Mouse (Mus musculus) limb, embryonic 15.5 days (tissue): Measurements from ENCODE around the gene Emp1. TPM values are rescaled to one million over a fixed set of nuclear protein-coding genes. Genes with fewer than 3 reads are reported as not detected.

Source experiments
- ATAC-seq: fragments of 200-750 bp; cut with Nextera tagmentation; 2 replicates; pipeline ENCODE4 v1.8.0; 2017; ENCODE audit warnings: low read depth, moderate TSS enrichment; ENCODE audit not compliant: insufficient number of reproducible peaks, low FRiP score, low TSS enrichment
- H3K27ac ChIP-seq: fragments of 300-500 bp; sonication (generic); 2 replicates; pipeline ENCODE4 v1.5.1; 2015; ENCODE audit warnings: moderate library complexity, mild to moderate bottlenecking, inconsistent platforms
- H3K27me3 ChIP-seq: fragments of 300-500 bp; sonication (generic); 2 replicates; pipeline ENCODE4 v1.6.1; 2015; ENCODE audit warnings: inconsistent platforms
- H3K36me3 ChIP-seq: fragments of 300-500 bp; sonication (generic); 2 replicates; pipeline ENCODE4 v1.6.1; 2015; ENCODE audit warnings: inconsistent platforms
- H3K4me1 ChIP-seq: fragments of 300-500 bp; sonication (generic); 2 replicates; pipeline ENCODE4 v1.6.1; 2015; ENCODE audit warnings: inconsistent platforms
- H3K4me2 ChIP-seq: fragments of 300-500 bp; sonication (generic); 2 replicates; pipeline ENCODE4 v1.6.1; 2015; ENCODE audit warnings: mild to moderate bottlenecking, inconsistent platforms
- H3K4me3 ChIP-seq: fragments of 300-500 bp; sonication (generic); 2 replicates; pipeline ENCODE4 v1.5.1; 2015; ENCODE audit warnings: mild to moderate bottlenecking, inconsistent platforms
- H3K9ac ChIP-seq: fragments of 300-500 bp; sonication (generic); 2 replicates; pipeline ENCODE4 v1.6.1; 2015; ENCODE audit warnings: inconsistent platforms
- H3K9me3 ChIP-seq: fragments of 300-500 bp; sonication (generic); 2 replicates; pipeline ENCODE4 v1.6.1; 2016; ENCODE audit warnings: inconsistent platforms
- WGBS: fragments of 180-500 bp; shearing (Covaris S2); methylation state at CpG from one replicate; pipeline ENCODE4 v1.1.7; 2015; 5-methylcytosine and 5-hydroxymethylcytosine counted together
- polyA plus RNA-seq: library from polyadenylated mRNA; unstranded; fragments of >200 nt; fragmentation: Nextera tagmentation; extraction: Ambion mirVana; gene quantifications from 2 replicates; pipeline ENCODE4 v1.2.1, GENCODE M21; 2015

The Emp1 gene
- polyA plus RNA-seq, 1 experiment from 2014 or later = 369 TPM

DNA sequence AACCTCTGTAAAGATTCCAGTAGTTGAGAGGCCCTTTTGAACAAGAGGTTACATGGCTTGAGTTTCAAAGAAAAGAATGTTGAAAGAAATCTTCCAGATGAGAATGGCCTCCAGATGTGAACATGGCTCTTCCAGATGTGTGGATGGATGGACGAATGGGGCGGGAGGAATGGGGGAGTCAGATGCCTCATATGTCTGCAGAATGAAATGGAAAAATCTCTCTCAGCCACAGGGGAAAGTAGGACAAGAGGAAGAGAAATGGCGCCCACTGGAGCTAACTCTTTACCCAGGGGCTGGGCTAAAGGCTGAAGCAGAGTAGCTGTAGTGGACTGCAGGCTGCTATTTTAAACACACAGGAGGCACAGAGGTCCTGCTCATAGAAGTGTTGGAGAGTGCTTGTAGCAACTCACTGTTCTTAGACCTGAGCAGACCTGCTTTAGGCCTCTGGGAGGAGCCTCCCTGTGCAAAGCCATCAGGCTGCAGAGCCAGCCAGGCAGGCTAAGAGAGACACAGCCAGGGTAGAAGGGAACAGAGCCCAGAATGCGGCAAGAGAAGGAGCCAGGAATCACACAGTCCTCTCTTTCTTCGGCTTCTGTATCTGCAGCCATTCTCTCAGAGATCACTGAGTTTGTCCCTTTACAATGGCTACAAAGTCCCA lies 28.2 kb upstream of the Emp1 start:
- 31% methylated on average over 5 of the region's 5 CpGs for WGBS

DNA sequence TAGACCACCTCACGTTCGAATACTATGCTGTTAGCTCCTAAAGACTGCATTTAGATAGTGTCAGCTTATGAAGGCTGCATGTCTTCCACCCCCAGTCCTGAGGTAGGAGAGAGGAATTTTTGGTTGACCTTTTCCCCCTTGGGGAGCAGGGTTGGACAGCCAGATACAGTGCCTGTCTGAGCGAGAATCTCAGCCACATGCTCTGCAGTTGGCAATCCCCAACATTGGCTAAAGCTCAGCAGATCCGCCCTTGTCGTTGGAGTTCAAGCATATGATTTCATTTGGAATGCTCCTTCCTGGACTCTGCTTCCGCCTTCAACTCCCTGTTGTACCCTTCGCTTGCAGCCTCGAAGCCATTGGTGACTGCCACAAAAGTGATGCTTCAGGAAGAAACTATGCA lies 26.0 kb upstream of the Emp1 start:
- Histone ChIP-seq H3K36me3 (no peaks in the 10 kb centered on the region), H3K4me3 (no peak overlapping the region), H3K9ac (no peak overlapping the region), H3K4me1 (peaks cover 61% of the 10 kb centered on the region), H3K27ac (no peak overlapping the region), H3K9me3 (no peaks in the 10 kb centered on the region), H3K27me3 (no peaks in the 10 kb centered on the region), H3K4me2 (no peak overlapping the region)
- WGBS = 74% methylated on average over 8 of the region's 8 CpGs
- no peak for ATAC-seq

More for the DNA sequence above, 28.2 kb upstream of the Emp1 start:
- peak; percentile 86 for ATAC-seq
- Histone ChIP-seq H3K4me3 (no peak overlapping the region), H3K9ac (no peak overlapping the region), H3K27me3 (no peaks in the 10 kb centered on the region), H3K4me1 (peaks cover 46% of the 10 kb centered on the region), H3K27ac (peak overlapping the region; percentile 97), H3K4me2 (peak overlapping the region; percentile 4; the same call in 1 of the 2 replicates), H3K36me3 (no peaks in the 10 kb centered on the region), H3K9me3 (no peaks in the 10 kb centered on the region)

- H3K4me3 ChIP-seq = no peak overlapping the region
- no peaks in the 10 kb centered on the region for H3K36me3 ChIP-seq
- H3K9me3 ChIP-seq = no peaks in the 10 kb centered on the region
- no peak overlapping the region for H3K4me2 ChIP-seq
- ATAC-seq = peak; percentile 24; the same call in 1 of the 2 replicates
- H3K27ac ChIP-seq = peak overlapping the region; percentile 82
- no peak overlapping the region for H3K9ac ChIP-seq
- H3K27me3 ChIP-seq = no peaks in the 10 kb centered on the region
- H3K4me1 ChIP-seq = peaks cover 30% of the 10 kb centered on the region
- WGBS = 49% methylated on average over 9 of the region's 9 CpGs
These were observed 21.8 kb upstream of the Emp1 start for GRCm38 (mm10) chr6:135340355-135341075.

GRCm38 (mm10) chr6:135341076-135341378 lies 21.3 kb upstream of the Emp1 start:
- 38% methylated on average over 4 of the region's 4 CpGs for WGBS
- no peak overlapping the region for H3K4me2 ChIP-seq

DNA sequence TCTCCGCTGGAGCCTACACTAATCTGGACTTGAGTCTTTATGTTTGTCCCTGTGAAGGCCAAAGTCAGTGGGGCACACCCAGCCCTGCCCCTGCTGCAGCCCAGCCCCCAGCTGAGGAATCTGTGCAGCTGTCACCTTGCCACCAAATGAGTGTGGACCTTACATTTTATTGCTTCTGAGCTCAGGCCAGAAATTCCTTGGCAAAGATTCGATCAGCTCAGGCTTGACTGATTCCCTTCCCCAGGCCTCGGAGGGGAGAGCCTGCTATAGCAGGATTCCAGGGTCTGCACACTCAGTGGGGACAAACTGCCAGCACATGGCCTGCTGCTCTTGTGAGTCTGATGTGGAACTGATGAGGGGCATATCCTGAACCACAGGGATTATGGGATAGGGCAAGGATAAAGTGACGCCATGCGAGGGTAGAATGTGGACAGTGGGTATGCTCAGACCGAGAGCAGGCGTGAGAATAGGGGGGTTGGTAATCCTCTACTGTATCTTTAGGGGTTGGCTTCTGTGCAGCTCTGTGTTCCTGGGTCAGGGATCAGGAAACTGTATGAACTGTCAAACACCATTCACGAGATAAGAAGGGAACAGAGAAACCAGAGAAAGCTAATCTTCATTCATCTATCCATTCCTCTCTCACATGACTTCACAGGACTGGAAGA lies 10.6 kb upstream of the Emp1 start:
- Histone ChIP-seq H3K9ac (no peak overlapping the region), H3K27me3 (no peaks in the 10 kb centered on the region), H3K27ac (peak overlapping the region; percentile 82), H3K4me3 (no peak overlapping the region), H3K4me2 (no peak overlapping the region), H3K4me1 (peaks cover 17% of the 10 kb centered on the region), H3K36me3 (no peaks in the 10 kb centered on the region), H3K9me3 (no peaks in the 10 kb centered on the region)
- peak; percentile 82 for ATAC-seq
- 40% methylated on average over 8 of the region's 8 CpGs for WGBS

More at GRCm38 (mm10) chr6:135341076-135341378, 21.3 kb upstream of the Emp1 start:
- no peak overlapping the region for H3K9ac ChIP-seq
- peaks cover 27% of the 10 kb centered on the region for H3K4me1 ChIP-seq
- peak; percentile 72; the same call in 1 of the 2 replicates for ATAC-seq
- no peak overlapping the region for H3K4me3 ChIP-seq
- H3K9me3 ChIP-seq = no peaks in the 10 kb centered on the region
- H3K36me3 ChIP-seq = no peaks in the 10 kb centered on the region
- no peaks in the 10 kb centered on the region for H3K27me3 ChIP-seq
- peak overlapping the region; percentile 82 for H3K27ac ChIP-seq

- 83% methylated on average over 4 of the region's 4 CpGs for WGBS
- Histone ChIP-seq H3K27me3 (no peaks in the 10 kb centered on the region), H3K4me2 (no peak overlapping the region), H3K4me3 (no peak overlapping the region), H3K36me3 (no peaks in the 10 kb centered on the region), H3K9ac (no peak overlapping the region), H3K9me3 (no peaks in the 10 kb centered on the region), H3K4me1 (peaks cover 17% of the 10 kb centered on the region), H3K27ac (peak overlapping the region; percentile 82; the same call in 1 of the 2 replicates)
- no peak for ATAC-seq
These were observed 9.8 kb upstream of the Emp1 start for GRCm38 (mm10) chr6:135352537-135352936.

GRCm38 (mm10) chr6:135354953-135355352 lies 7.4 kb upstream of the Emp1 start:
- Histone ChIP-seq H3K9ac (no peak overlapping the region), H3K4me1 (peaks cover 30% of the 10 kb centered on the region), H3K27me3 (no peaks in the 10 kb centered on the region), H3K27ac (no peak overlapping the region), H3K4me2 (no peak overlapping the region), H3K36me3 (no peaks in the 10 kb centered on the region), H3K4me3 (no peak overlapping the region), H3K9me3 (no peaks in the 10 kb centered on the region)
- ATAC-seq = no peak
- WGBS = 87% methylated on average over 4 of the region's 4 CpGs

- Histone ChIP-seq H3K27ac (peak overlapping the region; percentile 69), H3K4me2 (no peak overlapping the region), H3K9me3 (no peaks in the 10 kb centered on the region), H3K36me3 (no peaks in the 10 kb centered on the region), H3K4me3 (no peak overlapping the region), H3K27me3 (no peaks in the 10 kb centered on the region), H3K9ac (no peak overlapping the region), H3K4me1 (peaks cover 43% of the 10 kb centered on the region)
- ATAC-seq = no peak
- 27% methylated on average over 4 of the region's 4 CpGs for WGBS
These were observed 2.0 kb upstream of the Emp1 start for GRCm38 (mm10) chr6:135360331-135360730.

DNA sequence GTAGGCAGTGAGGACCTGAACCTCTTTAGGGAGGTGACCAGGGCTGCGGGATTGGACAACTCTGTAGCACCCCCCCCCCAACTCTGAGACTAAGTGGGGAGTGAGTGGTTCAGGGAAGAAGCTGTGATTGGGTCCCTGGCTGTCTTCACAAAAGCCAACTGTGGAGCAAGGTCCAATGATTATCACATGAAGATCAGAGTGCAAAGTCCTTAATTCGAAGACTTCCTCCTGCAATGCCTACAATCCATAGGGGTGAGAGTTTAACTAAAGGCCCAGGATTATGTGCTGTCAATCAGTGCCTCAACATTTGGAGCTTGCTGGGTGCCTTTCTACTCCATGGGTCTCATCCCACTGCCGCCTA lies 267 bp upstream of the Emp1 start:
- 76% methylated on average over 3 of the region's 3 CpGs for whole genome bisulfite sequencing
- H3K4me1 ChIP-seq = peaks cover 59% of the 10 kb centered on the region
- peak overlapping the region; percentile 61 for H3K4me3 ChIP-seq
- H3K9me3 ChIP-seq = no peaks in the 10 kb centered on the region
- peak overlapping the region; percentile 98 for H3K27ac ChIP-seq
- 0 out of 2 replicates have a peak, but pooled peaks cover 6% of the 10 kb centered on the region for H3K36me3 ChIP-seq
- ATAC-seq = no peak
- H3K27me3 ChIP-seq = no peaks in the 10 kb centered on the region
- no peak overlapping the region for H3K9ac ChIP-seq
- peak overlapping the region; percentile 53 for H3K4me2 ChIP-seq

GRCm38 (mm10) chr6:135363344-135364040 lies 1.1 kb downstream of the Emp1 start:
- Histone ChIP-seq H3K9ac (peak overlapping the region; percentile 69), H3K4me3 (peak overlapping the region; percentile 61), H3K27ac (peak overlapping the region; percentile 98), H3K27me3 (no peaks in the 10 kb centered on the region), H3K4me2 (peak overlapping the region; percentile 53), H3K9me3 (no peaks in the 10 kb centered on the region), H3K36me3 (0 out of 2 replicates have a peak, but pooled peaks cover 6% of the 10 kb centered on the region), H3K4me1 (peaks cover 69% of the 10 kb centered on the region)
- WGBS = 25% methylated on average over 10 of the region's 10 CpGs
- ATAC-seq = no peak

- H3K9ac ChIP-seq = peak overlapping the region; percentile 69
- H3K4me2 ChIP-seq = peak overlapping the region; percentile 53
- H3K27me3 ChIP-seq = no peaks in the 10 kb centered on the region
- no peak for ATAC-seq
- peaks cover 69% of the 10 kb centered on the region for H3K4me1 ChIP-seq
- 2% methylated on average over 9 of the region's 9 CpGs for WGBS
- H3K27ac ChIP-seq = peak overlapping the region; percentile 98
- no peaks in the 10 kb centered on the region for H3K9me3 ChIP-seq
- H3K36me3 ChIP-seq = 0 out of 2 replicates have a peak, but pooled peaks cover 6% of the 10 kb centered on the region
- peak overlapping the region; percentile 61 for H3K4me3 ChIP-seq
These were observed 1.8 kb downstream of the Emp1 start for GRCm38 (mm10) chr6:135364041-135364745.
